Mouse (Mus musculus): ENCODE data around the gene Dgkd.

DNA sequence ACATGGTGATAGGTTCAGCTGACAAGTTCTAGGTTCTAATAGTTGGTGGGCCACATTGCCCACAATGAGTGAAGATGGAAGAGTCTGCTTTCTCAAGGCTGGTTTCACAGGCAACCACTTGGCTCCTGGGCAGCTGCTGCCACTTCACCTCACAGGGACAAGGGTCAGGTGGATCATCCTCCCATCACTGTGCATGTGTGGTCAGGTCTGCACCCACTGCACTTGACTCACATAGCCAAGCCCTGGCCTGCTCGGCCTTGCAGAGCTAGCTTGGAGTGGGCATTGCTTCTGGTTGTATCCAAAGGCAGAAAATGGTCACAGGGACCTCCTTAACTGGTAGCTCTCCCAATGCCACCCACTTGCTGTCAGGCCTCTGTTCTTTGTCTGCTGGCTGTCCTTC is 88.7 kb downstream of the Dgkd start:
- TF ChIP-seq CTCF (IDR thresholded peaks at IDR 0.05) (no peak), EP300 (IDR thresholded peaks at IDR 0.05; ENCODE audit: insufficient read depth, low read depth, low read length) (no peak)
